Mouse (Mus musculus) lung, postnatal 10 days (tissue): Measurements from ENCODE around the gene Top2a.
A peak's percentile ranks its signal among the peaks of the same experiment; 100 is the strongest.

Experiments
- DNase-seq: peaks from one replicate; pipeline ENCODE4 v3.0.0; 2021

Top2a gene

DNA sequence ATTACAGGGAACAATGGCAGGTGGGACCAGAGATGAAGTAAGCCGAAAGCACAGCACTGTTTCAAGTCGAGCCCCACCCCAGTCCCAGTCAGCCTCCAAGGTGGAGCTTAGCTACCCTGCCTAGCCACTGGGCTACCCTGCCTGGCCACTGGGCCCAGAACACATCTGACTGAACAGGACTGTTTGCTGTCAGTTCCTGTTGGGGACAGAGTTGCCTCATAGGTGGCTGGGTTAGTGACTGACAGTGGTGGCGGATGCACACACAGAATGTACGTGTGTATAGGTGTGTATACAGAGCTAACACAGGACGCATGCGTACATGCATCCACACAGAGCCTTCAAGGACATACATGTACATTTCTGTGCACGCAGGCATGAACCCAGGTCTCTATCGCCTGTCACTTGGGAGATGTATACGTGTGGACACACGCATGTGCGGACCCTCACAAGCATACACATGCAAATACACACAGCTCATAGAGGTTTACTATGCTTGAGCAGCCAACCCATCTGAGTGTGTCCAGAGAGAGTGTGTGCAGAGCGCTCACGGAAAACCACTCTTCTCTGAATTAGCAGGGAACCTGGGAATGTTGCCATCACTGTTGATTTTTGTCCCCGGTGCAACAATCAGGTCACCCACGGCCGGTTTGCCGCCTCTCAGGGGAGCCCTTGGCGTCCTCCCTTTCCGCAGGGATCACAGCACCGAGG is 42.5 kb downstream of the Top2a start:
- DNase-seq = no peak

DNA sequence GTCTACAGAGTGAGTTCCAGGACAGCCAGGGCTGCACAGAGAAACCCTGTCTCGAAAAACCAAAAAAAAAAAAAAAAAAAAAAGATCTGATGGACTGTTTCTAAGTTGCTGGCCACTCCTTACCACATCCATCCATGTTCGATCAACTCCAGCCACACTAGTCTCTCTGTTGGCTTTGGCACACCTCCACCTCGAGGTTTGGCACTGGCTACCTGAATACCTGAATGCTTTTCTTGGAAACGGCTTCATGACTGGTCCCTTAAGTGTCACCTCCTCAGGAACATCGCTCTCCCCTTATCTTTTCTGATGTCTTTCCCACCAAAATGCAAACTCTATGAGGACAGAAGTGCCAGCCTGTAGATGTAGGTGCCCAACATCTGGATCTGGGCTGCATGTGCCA is 44.6 kb downstream of the Top2a start:
- no peak for DNase-seq

DNA sequence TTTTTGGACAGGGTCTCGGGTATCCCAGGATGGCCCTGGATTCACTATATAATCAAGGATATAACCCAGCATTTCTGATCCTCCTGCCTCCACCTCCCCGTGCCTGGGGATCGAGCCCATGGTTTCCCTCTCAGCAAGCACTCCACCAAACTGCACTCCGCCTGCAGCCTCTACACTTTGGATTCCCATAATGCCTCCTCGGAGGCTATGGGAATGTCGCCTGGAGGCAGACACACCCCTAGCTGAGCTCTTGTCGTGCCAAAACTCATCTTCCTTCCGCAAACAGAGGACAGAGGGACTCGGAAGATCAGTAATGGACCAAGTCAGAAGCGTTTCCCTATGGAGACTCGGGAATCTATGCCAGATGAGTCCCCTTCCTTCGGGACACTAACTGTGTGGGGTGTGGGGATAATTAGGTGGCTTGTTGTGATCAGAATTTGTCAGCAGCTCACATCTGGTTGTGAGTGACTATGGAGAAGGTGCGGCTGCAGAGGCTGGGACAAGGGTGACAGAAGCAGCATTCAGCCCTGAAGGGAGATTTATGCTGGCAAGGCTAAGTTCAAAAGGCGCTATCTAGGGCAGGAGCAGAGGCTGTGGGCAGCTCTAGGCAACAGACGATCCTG is 45.4 kb downstream of the Top2a start:
- DNase-seq = no peak

DNA sequence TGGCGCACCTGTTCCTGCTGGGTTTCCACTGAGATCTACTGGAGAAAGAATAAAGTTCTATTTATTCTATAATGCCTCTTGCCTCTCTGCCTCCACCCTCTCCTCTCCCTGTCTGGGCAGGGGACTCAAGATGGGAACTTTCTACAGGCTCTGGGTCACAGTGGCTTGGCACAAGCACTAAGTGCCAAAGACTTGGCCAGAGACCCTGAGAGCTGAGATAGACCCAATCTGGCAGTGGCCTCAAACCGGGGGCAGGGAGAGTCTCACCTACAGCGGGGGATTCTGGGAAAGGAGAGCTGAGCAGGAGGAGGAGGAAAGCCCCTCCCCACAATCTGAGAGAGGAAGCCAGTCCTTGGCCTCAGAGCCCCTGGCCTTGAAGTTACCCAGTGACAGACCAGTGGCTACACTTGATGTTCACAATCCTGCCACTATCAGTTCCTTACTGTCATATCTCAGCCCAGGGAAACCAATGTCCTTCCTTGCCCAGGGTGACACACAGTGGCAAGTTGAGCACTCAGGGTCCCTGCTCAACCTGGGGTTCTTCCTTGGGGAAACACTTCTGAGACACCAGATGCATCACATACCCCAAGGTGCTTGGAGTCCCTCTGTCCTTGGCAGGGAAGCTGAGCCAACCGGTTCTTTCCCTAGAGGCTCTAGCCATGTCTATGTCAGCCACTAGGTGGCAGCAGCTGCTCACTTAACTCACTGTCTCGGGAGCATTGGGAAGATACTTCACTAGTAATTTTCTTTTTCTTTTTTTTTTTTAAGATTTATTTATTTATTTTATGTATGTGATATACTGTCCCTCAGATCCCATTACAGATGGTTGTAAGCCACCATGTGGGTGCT is 48.9 kb downstream of the Top2a start:
- DNase-seq = peak; percentile 86

- DNase-seq = no peak
Observed at GRCm38 (mm10) chr11:98974213-98974612, 49.8 kb downstream of the Top2a start.

GRCm38 (mm10) chr11:98973584-98973983 is 50.4 kb downstream of the Top2a start:
- no peak for DNase-seq

DNA sequence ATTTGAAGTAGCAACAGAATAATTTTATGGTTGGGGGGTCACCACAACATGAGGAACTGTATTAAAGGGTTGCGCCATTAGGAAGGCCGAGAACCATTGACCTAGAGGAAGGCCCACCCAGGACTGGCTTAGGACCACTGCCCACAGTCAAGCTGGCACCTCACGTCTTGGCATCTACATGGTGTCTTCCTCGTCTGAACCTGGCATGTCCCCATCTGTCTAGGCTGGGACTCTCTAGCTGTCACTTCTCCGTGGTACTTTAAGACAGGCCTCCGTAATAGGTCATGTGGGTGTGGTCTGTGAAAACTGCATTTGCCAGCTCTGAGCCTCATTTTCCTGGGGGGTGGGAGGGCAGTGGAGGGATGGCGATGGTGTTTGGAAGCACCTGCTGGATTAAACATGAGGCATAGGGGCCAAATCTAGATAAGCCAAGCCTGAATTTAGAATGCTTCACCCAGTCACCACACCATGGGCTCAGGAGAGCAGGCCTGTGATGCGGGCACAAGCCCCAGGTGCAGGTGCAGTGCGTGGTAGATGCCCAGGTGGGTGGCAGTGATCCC is 51.1 kb downstream of the Top2a start:
- DNase-seq = no peak

DNA sequence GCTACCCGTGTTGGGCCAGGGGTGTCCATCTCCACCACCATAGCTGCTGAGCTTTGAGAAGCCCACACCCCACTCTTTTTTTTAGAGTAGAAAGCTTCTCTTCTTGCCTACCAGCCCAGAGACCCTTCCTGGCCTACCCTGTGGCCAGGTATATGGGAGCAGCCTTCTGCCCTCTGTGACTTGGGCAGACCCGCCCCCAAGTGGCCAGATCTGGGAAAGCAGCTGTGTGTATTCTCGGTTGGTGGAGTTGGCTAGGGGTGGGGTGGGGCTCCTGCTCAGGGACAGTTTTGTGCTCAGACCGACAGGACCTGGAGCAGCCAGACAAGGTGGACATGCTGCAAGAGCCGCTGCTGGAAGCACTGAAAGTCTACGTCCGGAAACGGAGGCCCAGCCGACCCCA is 51.8 kb downstream of the Top2a start:
- peak; percentile 92 for DNase-seq

GRCm38 (mm10) chr11:98971316-98972031 is 52.5 kb downstream of the Top2a start:
- peak; percentile 80 for DNase-seq

GRCm38 (mm10) chr11:98970191-98970925 is 53.6 kb downstream of the Top2a start:
- no peak for DNase-seq

DNA sequence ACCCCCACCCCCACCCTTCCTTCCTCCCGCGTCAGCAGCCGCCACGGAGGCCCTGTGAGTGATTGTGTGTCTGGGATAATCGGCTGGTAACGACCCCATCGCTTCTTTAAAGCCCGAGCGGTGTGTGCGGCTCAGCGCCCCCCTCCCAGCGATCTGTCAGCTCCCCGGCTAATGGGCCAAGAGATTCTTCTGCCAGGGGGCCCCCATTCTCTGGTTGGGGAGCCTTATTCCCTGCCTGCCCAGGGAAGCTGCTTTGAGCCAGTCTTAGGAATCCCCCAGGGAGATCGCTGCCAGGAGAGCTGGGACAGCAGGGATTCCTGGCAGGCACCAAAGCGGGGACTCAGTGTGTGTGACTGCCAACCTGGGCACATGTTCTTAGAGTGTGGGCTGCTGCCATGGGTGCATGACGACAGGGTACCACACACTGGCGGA is 54.5 kb downstream of the Top2a start:
- DNase-seq = no peak

DNA sequence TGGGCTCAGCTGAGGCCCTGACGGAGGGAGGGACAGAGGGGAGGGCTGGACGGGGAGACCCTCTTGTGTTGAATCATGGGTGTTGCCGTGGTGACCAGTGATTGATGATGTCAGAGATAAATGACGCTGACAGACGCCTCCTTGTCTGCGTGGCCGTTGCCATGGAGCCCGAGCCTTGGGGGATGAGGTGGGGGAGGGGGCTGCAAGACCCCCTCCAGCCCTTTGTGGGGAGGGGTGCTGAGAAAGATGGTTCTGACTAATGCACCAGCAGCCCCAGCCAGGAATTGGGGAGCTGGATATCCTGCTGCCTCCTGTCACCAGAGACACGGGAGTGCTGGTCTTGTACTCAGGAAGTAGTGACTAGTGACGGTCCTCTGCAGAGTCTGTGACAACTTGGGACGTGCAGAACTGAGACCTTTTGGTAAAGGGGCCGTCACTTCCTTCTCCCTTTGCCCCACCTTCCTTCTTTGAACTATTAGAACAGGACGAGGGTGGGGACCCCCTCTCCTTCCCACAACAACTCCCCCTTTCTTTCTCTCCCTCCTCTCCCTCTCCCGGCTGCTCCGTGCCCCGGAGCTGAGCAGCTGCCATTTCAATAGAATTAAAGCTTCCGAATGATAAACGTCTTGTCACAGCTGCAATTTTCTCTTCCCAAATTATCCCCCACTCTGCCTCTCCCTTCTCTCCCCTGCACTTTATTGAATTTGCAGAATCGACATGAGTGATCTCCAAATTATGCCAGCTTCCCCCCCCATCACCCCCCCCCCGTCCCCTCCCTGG is 55.1 kb downstream of the Top2a start:
- DNase-seq = no peak

DNA sequence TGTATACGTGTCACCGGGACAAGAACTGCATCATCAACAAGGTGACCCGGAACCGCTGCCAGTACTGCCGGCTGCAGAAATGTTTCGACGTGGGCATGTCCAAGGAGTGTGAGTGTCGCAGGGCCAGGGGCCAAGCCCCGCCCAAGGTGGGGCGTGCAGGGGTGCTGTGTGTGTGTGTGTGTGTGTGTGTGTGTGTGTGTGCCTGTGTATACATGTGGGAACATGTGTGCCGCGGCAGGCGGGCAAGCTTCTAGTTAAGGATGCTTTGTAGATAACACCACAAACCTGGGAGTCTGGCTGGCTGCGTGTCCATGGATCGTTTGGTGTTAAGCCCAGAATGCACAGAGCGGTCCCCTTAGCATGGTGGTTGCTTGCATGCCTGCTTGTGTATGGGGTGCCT is 55.9 kb downstream of the Top2a start:
- DNase-seq = no peak

GRCm38 (mm10) chr11:98966499-98967141 is 57.4 kb downstream of the Top2a start:
- peak; percentile 90 for DNase-seq

DNA sequence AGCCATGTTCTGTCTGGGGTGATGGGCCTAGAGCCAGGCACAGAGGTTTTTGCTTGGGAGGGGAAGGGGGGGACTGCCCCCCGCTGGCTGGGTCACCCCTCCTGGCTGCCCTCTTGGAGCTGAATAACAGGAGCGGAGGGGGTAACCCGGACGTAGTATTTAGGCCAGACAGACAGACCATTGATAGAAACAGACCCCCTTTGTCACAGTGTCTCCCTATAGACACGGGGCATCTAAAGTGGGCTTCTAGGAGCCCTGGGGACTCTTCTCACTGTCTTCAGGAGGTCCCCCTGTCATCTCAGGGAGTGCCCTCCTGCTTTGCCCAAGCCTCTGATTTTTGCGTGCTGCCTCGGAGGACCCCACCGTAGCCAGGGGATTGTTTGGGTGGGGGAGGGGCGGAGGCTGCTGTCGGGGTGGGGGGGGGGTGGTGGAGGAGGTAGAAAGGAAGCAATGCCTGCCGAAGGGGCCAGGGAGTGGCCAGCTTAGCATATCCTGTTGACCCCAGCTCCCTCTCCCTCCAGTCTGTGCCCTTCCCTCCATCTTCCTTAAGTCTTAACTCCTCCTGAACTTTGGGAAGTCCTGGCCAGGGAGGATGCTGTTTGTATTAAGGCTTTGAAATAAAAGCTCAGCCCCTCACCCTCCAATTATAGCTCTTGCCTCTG is 58.4 kb downstream of the Top2a start:
- no peak for DNase-seq

- no peak for DNase-seq
Observed at GRCm38 (mm10) chr11:98964616-98965415, 59.2 kb downstream of the Top2a start.

DNA sequence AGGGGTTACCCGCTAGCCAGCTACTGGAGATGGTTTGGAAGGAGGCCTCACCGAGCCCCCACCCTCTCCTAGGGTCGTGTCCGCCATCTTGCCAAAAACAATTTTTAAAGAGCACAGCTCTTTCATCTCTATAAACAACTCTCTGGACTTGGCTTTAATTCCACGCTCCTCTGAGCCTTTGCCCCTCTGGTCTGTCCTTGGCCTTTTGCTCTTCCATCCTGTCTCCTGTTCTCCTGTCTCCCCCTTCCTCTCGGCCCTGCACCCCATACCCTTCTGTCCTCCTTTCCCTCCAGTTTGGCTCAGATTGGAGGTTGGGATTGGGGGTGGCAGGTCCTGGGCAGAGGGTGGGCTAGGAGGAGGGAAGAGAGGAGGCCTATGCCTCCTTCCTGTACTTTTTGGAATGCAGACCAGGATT is 59.8 kb downstream of the Top2a start:
- no peak for DNase-seq

DNA sequence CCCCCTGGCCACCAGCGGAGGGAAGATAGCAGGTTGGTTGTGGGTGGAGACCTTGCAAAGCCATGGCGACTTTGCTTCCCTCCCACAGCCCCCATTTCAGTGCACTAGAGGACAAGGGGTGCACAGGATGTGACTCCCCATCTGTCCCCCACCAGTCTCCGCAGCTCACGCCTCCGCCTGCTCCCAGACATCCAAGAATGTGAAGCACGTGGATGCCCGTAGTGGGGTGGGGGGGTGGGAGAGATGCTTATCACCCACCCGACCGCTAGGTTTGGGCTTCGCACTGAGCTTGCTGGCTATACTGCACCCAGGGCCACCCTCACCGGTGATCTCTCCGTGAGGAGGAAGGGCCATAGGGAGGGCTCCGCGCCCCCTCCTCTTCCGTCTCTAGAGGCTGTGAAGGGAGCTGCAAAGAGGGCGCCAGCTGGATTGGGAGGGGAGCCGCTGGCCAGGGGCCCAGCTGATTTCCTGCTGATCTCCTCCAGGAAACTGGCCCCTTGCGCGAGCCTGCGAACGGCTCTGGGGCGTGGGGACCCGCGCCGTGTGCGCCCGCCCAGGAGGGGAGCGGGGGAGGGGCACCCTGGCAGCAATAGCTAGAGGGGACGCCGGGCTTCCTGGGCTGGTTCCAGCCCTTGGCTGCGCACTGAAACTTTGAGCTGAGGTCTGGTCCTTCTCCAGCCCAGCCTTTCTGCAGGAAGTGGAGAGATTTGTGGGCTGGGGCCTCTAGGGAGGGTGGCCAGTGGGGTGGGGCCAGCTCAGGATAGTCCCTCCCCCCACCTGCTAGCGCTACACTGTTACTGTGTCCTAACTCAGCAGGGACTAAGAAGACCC is 60.6 kb downstream of the Top2a start:
- DNase-seq = peak; percentile 96
